Mouse (Mus musculus): Measurements from ENCODE around the gene Arhgef3.

The Arhgef3 gene

DNA sequence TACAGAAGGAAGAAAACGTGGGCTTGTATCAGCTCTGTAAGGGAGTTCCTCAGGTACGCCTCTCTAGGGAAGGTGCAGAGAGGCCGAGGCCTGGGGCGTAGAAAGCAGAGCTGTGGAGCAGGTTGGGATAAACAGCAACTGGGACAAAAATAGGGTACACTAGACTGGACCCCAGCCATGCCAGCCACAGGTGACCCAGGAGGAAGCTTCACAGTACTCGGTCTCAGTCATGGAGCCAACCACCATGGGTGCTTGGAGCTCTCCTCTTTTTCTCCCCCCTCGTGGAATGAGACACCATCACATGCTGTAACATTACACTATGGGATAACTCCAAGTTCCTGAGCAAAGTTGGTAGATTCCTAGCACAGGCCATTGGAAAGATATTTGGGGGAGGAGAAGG lies 201.0 kb downstream of the Arhgef3 start:
- no peak for DNase-seq (ENCODE audit: low spot score)

DNA sequence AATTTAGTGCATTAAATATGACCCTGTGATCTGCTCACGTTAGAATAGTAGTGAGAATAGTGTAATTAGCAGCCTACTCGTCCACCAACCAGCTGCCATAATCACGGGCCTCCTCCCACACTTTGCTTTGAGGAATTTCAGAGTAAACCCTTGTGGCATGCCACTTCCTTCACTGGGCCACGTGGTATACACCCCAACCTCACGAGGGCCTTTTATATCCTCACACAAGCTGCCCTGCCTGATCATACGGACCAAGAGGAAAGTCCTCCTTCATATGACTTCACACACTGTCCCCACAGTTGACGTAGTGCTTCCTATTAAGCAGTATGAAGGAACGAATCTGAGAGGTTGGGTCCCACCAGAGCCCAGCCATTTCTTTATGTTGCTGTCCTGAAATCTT lies 202.4 kb downstream of the Arhgef3 start:
- DNase-seq (ENCODE audit: low spot score), result no peak

DNA sequence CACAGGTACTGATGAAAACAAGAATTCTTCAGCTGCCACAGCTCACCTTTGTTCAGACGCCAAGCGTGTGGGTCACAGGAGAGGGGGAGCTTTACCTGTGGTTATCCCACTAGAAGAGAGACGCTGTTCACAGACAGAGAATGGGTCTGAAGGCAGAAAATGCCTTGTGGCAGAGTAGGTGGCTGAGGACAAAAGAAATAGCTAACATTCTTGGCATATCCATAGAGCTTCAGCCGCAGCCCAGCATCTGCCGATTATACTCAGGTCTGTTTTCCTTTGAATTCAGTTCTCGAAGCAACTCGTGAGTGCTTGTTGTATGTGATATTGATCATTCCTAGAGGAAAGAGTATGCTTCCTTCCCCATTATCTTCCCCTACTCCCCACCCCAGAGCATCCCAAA lies 204.7 kb downstream of the Arhgef3 start:
- no peak for DNase-seq (ENCODE audit: low spot score)

DNA sequence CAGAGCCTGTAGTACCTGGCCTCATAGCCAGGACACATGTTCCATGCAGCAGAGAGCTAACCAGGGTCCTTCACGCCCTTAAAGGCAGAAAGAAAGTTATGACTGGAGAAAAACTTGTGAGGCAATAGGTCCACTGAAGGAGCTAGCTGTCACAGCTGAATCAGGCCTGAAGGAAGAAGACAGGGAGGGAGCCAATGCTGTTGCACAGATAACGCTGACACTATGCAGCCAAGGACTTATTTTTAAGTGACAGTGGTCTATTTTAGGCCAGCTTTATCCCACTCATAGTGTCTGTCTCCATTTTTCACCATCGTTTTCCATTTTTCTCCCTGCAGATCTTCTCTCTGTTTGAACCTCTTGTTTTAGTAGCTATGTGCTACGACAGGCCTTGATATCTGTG lies 207.3 kb downstream of the Arhgef3 start:
- DNase-seq (ENCODE audit: low spot score), result no peak

DNA sequence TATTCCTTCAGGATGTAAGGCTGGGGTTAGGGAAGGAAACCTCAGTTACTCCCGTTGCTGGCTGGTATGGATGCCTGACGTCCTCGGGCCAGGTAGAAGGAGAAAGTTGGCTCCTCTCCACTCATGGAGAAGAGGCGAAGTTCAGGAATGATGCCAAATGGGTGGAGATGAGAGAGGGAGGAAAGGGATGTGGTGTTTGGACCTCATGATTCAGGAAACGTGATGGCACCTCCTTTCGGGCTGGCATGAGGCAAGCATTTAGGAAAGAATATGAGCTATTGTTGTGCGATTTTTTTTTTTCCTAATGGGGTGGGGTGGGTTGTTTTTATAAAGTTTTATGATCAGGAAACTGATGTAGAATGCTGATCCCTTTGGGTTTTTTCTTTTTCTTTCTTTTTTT lies 210.0 kb downstream of the Arhgef3 start:
- no peak for DNase-seq (ENCODE audit: low spot score)

DNA sequence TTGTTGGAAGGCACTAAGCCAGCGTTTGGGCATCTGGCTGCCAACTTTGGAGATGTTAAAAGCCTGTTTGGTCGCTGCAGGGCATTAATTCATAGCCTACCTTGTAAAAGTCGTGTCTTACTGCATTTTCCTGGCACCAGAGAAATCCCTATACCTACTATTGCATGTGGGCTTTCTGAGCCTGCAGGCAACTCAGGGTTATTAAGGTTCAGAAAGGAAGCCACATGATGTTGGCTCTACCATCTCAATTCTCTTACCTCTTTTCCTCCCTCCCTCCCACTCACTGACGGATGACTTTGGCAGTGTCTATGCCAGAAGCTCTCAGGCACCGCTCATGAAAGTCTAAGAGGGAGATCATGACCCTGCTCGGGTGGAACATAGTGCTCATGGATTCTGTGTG lies 210.8 kb downstream of the Arhgef3 start:
- DNase-seq (ENCODE audit: low spot score), result no peak

DNA sequence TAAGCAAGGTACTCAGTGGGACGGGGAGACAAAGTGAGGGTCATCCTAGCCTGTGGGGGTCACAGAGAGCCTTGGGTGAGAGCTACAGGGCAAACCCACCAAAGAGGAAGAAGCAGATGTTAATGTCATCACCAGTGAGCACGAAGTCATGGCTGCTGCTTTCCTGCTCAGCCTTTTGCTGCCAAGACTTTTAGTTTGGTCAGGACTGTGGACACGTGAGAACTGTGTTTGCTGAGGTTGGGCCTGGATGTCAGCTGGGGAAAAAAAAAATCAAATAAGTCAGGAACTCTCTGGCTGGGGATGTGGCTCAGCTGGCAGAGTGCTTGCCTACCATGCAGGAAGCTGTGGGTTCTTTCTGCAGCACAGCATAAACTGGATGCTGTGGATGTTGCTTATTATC lies 213.2 kb downstream of the Arhgef3 start:
- DNase-seq (ENCODE audit: low spot score), result no peak

DNA sequence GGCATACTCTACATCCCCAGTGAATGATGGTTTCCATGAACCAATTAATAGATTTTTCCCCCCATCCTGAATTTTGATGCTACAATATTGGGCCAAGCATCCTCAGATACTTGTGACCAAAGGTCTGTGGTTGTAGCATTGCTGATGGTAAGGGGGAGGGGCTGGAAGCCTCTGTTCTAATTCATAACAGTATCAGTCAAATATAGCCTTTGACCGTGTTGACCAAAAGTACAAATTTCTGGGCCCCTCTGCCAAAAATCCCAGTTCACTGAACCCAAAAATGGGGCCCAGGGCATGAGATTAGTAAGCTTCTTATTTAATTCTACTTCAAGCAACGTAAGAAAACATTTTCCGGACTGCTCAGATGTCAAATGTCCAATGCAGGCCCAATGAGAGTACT lies 214.3 kb downstream of the Arhgef3 start:
- no peak for DNase-seq (ENCODE audit: low spot score)

DNA sequence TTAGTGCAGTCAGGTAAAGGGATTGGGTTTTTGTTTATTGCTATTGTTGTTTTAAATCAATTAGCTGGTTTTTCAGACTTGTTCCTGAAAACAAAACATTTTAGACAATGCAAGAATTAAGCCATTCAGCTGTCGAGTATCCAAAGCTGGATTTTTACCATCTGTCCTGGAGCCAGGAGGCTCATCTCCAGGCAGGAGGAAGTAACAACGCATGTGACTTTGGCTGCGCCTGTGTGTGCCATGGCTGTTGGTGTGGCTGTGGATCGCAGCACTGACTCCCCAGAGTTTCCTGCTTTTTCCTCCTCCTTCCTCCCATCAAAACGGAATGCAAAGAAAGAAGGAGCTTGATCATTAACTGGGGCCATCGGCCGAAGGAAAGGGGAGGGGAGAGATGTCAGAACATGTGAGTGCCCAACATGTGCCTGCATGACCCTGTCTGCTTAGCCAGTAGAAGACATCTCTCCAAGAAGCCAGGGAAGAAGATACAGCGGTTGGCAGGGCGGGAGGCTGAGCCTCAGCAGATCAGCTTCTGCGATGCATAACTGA lies 216.9 kb downstream of the Arhgef3 start:
- DNase-seq (ENCODE audit: low spot score), result no peak

DNA sequence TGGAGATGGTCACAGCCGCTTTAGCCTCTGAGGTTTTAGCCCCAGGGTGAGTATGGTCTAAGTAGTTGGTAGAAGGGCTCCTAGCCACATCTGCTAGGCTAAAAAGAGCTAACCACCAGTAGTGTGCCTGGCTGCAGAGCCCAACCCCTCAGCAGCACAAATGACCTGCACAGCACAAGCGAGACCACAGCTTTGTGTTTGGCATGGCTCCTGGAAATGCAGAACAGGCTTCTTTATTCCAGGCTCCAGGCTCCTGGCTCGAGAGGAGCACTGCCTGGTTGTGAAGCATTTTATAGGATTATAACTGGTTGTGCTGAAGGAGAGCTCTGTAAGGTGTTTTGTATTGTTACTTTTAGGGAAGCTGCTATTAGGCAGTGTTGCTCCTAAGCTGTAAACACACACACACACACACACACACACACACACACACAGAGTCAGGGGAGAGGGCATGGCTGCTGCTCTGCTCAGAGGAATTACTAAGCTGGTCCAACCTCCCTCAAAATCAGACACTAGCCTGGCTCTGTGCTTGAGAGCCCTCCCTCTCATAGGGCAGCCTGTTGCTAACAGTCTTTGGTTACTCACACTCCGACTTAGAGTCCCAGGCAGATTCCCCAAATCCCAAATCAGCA lies 217.8 kb downstream of the Arhgef3 start:
- no peak for DNase-seq (ENCODE audit: low spot score)

DNA sequence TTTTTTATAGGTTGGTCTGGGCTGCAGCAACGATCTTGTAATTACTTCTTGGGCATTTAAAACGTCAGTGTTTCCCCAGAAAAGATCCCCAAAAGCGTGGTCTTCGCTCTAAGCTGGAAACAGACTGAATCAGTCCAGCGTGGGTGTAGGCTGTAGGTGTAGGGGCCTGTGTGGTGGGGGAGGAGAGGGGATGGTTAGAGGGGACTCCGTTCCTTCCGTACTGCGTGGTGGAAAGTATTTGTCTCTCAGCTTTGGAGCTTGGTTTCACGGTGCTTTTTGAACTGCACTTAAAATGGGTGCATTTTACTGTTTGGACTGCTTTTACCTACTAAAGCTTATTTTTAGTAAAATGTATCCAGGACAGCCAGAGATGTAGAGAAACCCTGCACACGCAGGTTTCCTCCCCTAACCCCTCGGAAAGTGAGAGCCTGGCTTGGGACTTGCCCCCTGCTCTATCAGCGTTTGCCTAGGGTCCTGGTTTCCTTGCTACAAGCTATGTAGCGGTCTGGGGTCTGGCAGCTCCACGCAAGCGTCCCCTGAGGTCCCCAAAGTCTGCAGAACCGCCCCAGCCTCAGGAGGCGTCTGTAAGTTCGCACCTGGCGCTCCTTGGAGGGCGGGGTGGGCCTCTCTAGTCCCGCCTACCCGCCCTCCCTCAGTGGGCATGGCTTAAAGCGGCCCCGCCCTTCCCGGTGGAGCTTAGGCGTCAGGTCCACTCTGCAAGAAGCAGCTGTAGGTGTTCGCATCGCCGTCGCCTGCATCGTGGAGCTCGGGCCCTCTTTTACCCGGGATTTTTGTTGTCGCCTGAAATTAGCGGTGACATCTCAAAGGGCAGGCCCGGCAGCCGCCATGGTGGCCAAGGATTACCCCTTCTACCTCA lies 220.9 kb downstream of the Arhgef3 start:
- DNase-seq (ENCODE audit: low spot score), result peak; percentile 90

DNA sequence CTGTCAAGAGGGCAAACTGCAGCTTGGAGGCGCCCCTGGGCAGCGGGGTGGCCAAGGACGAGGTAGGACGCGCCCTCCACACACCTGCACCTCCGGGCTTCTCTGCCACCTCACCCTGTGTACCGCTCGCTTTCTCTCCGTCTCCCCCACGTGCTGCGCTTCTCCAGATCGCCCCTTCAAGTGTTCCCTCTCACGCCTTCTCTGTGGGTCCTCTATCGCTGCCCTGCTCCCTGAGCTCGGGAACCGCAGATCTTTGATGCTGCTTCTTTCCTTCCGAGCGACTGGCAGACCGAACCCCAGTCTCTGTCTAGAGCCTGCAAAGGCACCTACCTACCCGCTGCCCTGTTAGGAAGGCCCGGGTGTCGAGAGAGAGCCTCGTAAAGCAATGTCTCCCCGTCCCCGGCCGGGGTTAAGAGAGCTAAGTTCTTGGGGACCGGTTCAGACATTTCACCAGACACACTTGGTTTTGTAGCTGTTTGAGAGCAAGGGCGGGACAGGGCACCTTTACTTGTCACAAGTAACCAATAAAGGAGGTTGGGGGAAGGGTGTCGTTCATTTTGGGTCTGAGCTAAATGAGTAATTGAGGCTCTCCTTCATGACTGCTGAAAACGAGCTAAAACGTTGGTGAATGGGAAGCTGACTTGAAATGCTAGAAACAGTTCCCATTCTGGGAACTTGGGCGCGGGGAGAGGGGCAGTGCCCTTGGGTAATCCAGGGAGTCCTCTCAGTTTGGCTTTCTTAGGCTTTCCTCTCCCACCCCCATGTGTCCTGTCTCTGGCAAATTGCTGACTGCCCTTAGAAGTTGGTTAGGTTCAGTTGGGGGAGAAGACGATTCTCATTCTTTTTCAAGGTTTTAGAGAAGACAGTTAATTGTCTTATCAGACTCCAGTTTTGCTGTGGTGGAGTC lies 221.8 kb downstream of the Arhgef3 start:
- DNase-seq (ENCODE audit: low spot score), result no peak

DNA sequence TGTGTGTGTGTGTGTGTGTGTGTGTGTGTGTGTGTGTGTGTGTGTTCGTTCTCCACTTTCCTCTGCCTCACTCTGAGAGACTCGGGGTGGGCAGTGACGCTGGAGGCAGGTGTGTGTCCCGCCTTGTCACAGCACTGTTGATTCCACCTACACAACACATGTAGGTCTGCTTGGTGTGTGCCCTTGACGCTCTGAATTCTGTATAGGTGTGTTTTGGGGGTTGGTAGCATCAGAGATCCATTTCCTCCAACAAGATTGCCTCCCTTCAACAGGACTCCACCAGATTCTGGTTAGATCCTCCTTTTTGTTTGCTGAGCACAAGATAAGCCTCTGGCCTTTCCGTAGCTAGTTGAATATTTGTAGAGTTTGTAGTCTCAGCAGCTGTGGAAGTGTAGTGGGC lies 222.5 kb downstream of the Arhgef3 start:
- no peak for DNase-seq (ENCODE audit: low spot score)

DNA sequence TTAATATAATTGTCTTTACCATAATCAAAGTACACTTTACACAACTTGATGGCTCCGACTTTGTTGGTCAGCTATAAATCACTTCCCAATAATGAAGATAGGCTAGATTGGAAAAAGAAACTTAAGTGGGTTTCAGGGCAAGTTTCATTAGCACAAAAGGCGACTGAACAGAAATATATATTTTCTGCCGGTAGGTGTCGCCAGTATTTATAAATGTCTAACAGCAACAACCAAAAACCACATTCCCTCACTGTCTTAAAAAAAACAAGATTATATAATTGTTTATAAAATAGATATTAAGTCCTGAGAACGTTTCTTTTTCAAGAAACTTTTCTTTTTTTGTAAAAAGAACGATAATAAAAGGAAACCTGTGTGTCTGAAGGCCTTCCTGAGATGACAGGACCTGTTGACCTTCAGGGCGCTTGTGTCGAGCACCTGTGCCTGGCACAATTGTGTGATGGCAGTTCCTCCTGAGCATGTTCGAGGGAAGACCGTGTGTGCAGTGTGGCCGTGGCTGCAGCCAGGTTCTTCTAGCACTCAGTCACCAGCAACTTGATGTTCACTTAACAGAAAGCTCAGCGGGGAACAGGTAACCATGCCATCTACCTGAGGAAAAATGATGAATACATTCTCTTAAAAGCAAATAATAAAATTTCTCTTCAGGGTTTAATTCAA lies 223.5 kb downstream of the Arhgef3 start:
- DNase-seq (ENCODE audit: low spot score), result no peak

DNA sequence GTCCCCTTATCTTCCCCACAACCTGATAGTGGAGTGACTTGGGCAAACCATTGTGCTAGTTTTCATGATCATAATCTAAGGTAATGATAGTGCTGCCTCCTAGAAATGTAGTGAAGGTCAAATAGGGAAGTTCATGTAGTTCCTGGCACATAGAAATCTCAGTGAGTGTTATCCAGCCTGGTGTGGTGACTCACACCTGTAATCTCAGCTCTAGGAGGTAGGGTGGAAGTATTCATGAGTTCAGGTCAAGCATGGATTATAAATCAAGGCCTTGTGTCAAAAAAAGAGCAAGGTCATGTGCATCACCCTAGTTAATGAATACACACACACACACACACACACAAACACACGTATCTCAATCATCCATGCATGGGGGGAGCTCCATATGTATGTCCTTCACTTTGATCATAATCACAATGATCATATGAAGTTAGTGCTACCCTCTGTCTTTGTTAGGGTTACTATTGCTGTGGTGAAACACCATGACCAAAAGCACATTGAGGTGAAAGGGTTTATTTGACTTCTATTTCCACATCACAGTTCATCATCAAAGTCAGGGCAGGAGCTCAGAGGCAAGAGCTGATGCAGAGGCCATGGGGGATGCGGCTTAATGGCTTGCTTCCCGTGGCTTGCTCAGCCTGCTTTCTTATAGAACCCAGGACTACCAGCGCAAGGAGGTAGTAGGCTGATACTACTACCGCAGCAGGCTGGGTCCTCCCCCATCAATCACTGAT lies 226.2 kb downstream of the Arhgef3 start:
- DNase-seq (ENCODE audit: low spot score), result no peak

DNA sequence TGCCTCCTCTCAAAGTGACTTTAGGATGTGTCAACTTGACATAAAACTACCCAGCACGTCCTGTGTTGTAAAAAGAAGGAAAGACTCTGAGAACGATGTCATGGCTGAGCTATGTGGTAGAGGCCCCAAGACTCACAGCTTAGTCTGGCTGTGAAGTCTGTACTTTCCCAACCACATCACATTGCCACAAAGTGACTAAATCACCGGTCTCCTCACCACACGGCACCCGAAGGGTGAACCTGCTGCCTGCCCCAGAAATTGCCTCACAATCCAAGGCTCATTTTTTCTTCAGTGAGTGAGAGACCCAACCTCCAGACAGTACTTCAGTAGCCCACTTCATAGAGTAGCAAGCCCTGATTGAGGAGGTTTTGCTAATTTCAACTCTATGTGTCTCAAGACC lies 226.8 kb downstream of the Arhgef3 start:
- DNase-seq (ENCODE audit: low spot score), result no peak

DNA sequence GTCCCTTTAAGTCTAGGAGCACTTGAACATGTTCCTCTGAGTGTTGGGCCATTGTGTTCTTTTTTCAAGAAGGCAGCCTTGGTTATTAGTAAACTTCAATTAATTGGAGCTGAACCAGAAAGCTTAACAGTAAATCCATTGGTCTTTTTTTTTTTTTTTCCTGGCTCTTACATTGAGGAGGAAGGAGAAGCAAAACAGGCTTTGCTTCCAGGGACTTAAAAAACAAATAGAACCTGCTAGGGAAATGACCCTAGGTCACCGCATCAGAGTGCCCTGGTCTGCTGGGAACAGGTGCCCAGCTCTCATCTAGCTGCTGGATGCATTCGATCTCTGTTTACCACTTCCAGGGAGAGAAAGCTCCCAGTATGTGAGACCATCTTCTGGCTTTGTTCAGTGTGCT lies 227.8 kb downstream of the Arhgef3 start:
- no peak for DNase-seq (ENCODE audit: low spot score)

DNA sequence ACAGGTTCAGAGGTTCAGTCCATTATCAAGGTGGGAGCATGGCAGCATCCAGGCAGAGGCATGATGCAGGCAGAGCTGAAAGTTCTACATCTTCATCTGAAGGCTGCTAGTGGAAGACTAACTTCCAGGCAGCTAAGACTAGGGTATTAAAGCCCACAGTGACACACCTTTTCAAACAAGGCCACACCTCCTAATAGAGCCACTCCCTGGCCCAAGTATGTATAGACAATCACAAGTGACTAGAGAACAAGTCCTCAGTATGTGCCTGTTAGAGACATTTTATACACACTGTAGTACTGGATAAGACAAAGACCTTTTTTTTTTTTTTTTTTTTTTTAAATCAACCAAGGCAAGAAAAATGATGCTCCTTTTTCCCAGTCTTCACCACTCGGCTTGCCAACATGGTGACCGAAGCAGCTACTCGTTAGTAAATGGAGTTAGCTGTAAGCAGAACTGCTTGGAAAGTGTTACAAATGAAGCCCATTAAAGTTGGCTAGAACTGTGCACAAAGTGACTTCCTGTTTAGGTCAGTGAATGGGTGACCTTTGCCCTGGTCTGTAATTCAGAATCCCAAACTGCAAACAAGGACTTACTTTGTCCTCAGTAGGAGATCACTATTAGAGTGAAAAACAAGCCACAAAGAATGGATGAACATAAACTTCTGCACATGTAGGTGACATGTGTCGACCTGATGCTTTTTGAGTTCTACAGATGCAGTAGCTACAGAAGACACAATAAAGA lies 229.7 kb downstream of the Arhgef3 start:
- DNase-seq (ENCODE audit: low spot score), result no peak

DNA sequence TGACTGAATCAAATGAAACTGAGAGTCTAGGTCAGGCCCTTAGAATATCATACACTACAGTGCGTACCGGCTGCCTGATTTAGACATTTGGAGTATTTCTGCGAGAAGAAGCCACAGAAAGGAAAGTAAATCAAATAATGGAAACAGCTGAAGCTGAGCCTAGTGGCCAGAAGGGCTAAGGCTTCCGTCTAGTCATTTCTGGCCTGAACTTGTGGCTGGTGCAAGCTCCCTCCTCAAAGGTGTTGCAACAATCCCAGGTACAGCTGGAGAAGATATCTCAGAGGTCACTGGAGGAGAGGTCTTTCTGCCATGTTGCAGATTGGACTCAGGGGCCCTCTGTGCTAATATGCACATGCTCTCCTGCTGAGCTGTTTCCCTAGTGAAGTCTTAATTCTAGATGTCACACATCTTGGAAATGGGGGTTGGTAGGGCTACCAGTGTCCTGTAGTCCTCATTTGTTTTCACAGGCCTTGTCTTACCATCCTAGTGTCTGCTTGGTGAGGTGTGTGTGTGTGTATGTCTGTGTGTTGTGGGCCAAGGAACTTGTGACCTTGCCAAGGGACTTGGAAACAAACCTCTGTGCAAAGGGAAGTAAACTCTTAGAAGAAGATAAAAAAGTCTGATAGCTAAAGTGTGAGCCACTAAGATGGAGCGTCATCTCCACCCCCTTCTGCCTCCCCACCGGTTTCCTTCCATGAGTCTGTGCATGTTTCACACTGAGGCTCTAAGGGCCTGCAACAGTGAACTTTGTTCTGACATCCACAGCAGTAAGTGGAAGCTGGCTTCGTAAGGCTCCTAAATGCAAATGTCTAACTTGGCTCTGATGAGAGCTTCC lies 230.6 kb downstream of the Arhgef3 start:
- no peak for DNase-seq (ENCODE audit: low spot score)

DNA sequence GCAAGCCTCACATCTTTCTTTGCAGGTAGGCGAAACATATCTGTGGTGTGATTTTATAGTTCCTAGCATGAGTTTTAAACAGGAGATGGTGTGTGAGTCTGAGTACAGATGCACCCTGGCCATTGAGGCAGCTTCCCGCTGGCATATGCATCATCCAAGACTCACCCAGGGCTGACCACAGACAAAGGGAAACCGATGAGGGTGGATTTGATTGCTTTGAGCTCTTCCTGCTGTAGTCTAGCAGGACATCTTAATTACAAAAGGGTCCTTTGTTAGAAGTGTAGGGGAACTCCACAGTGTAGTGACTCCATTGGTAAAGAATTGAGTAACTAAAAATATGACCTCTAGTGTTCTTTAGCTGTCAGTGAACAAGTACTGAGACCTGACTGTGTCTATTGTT lies 232.5 kb downstream of the Arhgef3 start:
- DNase-seq (ENCODE audit: low spot score), result no peak

Measured in testis, postnatal 10 days (tissue).